Mouse (Mus musculus) thymus, postnatal 4 days (tissue): ENCODE measurements at regions not wholly inside any gene's neighbourhood (a gene's known extent, or its start where the extent isn't known, plus 50 kb on each side); places are given as distances from the start of the nearest gene placed in this dataset.

ENCODE experiments used
- DNase-seq: peaks from one replicate; pipeline ENCODE4 v3.0.0; 2021

DNA sequence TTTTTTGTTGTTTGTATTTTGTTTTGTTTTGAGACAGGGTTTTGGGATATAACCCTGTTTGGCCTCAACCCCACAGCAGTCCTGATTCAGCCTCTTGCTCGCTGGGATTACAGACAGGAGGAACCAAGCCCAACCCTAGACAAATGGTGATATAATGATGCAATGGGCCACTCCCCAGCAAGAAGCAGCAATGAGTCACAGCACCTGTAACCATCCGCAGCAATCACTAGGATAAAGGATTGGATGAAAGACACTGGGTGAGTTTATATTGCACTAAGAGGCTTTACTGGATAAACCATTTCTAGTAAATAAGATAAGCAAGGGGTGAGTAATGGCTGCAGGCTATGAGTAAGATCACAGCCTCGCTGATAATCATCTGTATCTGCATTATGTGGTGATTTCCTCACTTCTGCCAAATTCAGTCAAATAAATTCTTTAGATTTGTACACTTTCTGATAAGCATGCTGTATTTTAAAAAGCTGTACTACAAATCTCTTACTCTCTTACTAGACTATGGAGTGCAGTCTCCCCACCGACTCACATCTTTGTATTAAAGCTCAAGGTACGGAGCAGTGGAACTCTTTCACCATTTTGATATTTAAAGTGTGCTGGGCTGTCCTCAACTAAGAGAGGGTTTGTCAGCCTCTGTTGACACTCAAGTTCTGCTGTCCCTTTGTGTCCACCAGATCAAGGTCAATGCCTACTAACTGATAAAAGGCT, 57.6 kb upstream of the Tle4 start:
- DNase-seq: no peak
